Mouse (Mus musculus): Measurements from ENCODE around the gene Gm13283.
"Not testable (repeated sequence)": the region's sequence is repeated elsewhere in the genome, so short reads cannot be mapped to it uniquely, and the experiment has no call there.

- TF ChIP-seq CHD2 (IDR thresholded peaks at IDR 0.05; ENCODE audit: low read depth, low read length); MAFK (IDR thresholded peaks at IDR 0.05; ENCODE audit: insufficient read depth, low read depth, low read length); ZC3H11A (IDR thresholded peaks at IDR 0.05; ENCODE audit: borderline replicate concordance, low read depth, low read length); ZNF384 (IDR thresholded peaks at IDR 0.05; ENCODE audit: low read depth, low read length); HCFC1 (IDR thresholded peaks at IDR 0.05; ENCODE audit: borderline replicate concordance, insufficient read depth, low read length): not testable (repeated sequence)
Measured at GRCm38 (mm10) chr4:88776622-88777021, 16.7 kb downstream of the Gm13283 start, which contains the start of gene Gm13289.
